Mouse (Mus musculus) stomach, postnatal 0 days (tissue): Measurements from ENCODE around the gene Hs1bp3.

Experiments used
- CTCF ChIP-seq: IDR thresholded peaks from 2 replicates; pipeline ENCODE4 v1.5.1; 2016; ENCODE audit warnings: antibody characterized with exemption, low read depth, mild to moderate bottlenecking, moderate library complexity
- EP300 ChIP-seq: optimal IDR thresholded peaks from 2 replicates; pipeline ENCODE3; 2016; ENCODE audit warnings: antibody characterized with exemption

DNA sequence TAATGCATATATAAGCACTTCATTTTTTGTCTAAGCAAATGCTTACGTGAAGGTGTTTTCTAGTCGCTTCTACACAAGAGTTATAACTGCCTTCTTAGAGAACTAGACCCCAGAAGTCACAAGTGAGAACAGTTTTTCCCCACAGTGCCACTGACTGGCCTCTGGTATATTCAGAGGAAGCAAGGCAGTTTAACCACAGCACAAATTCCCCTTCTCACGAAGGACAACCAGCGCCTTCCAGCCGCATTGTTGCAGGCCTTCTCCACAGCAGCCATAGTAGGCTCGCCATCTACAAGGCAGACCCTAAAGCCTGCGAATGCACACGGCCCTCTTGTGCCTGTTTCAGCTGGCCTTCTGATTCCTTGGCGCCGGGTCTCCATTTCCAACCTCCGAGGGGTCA is 43.6 kb upstream of the Hs1bp3 start:
- TF ChIP-seq CTCF (no peak), EP300 (no peak)
